Mouse (Mus musculus): ENCODE measurements around the gene Cfb. TPM values are rescaled to one million over a fixed set of nuclear protein-coding genes. Genes with fewer than 3 reads are reported as not detected.
"Not testable (repeated sequence)": the region's sequence is repeated elsewhere in the genome, so short reads cannot be mapped to it uniquely, and the experiment has no call there.

Cfb gene
- 21.1 and 25.6 TPM in 2 replicates for polyA plus RNA-seq (2015; fragmentation: Nextera tagmentation; extraction: Ambion mirVana)

GRCm38 (mm10) chr17:34862416-34863081 lies at the start of gene Cfb:
Gene Cfb (minus strand): TSS chr17:34862518.
- peak; percentile 69; the same call in 1 of the 2 replicates for ATAC-seq (replicated peaks; ENCODE audit: low FRiP score, low read depth)
- peak within 1 kb of the TSS; percentile 8 for H3K4me2 ChIP-seq (ENCODE audit: low read length)
- H3K9ac ChIP-seq (ENCODE audit: low read depth, low read length): no peak within 1 kb of the TSS
- H3K27me3 ChIP-seq (ENCODE audit: insufficient read depth, low read length): no peaks in the 10 kb centered on the region
- H3K36me3 ChIP-seq (ENCODE audit: insufficient read depth, low read length): no peaks in the 10 kb centered on the region
- peak within 1 kb of the TSS; percentile 64 for H3K27ac ChIP-seq
- 0 out of 2 replicates have a peak, but pooled peaks cover 10% of the 10 kb centered on the region for H3K4me1 ChIP-seq (replicated peaks; ENCODE audit: insufficient read depth, low read length)
- H3K4me3 ChIP-seq (replicated peaks; ENCODE audit: low read depth, low read length): no peak within 1 kb of the TSS
- TF ChIP-seq CTCF (IDR thresholded peaks at IDR 0.05; ENCODE audit: low read depth): no peak
- H3K9me3 ChIP-seq (replicated peaks; ENCODE audit: low read length): no peaks in the 10 kb centered on the region
- DNase-seq (ENCODE audit: low spot score): no peak
- 23% methylated on average over 8 of the region's 8 CpGs for WGBS

GRCm38 (mm10) chr17:34911945-34912351 lies 49.6 kb upstream of the Cfb start:
- Histone ChIP-seq H3K9ac (ENCODE audit: low read depth, low read length) (no peak overlapping the region), H3K27me3 (ENCODE audit: insufficient read depth, low read length) (no peaks in the 10 kb centered on the region), H3K36me3 (ENCODE audit: insufficient read depth, low read length) (peaks cover 64% of the 10 kb centered on the region), H3K4me2 (ENCODE audit: low read length) (no peak overlapping the region), H3K27ac (no peak overlapping the region), H3K9me3 (replicated peaks; ENCODE audit: low read length) (no peaks in the 10 kb centered on the region), H3K4me3 (replicated peaks; ENCODE audit: low read depth, low read length) (no peak overlapping the region), H3K4me1 (replicated peaks; ENCODE audit: insufficient read depth, low read length) (no peaks in the 10 kb centered on the region)
- ATAC-seq (replicated peaks; ENCODE audit: low FRiP score, low read depth) (peak; percentile 37), DNase-seq (ENCODE audit: low spot score) (peak; percentile 77)
- peak; percentile 97 for TF ChIP-seq CTCF (IDR thresholded peaks at IDR 0.05; ENCODE audit: low read depth)
- WGBS: 47% methylated on average over 5 of the region's 5 CpGs

- Histone ChIP-seq H3K4me1 (replicated peaks; ENCODE audit: insufficient read depth, low read length) (no peaks in the 10 kb centered on the region), H3K27me3 (ENCODE audit: insufficient read depth, low read length) (no peaks in the 10 kb centered on the region), H3K4me2 (ENCODE audit: low read length) (no peak overlapping the region), H3K27ac (no peak overlapping the region), H3K4me3 (replicated peaks; ENCODE audit: low read depth, low read length) (no peak overlapping the region), H3K9me3 (replicated peaks; ENCODE audit: low read length) (no peaks in the 10 kb centered on the region), H3K36me3 (ENCODE audit: insufficient read depth, low read length) (peaks cover 73% of the 10 kb centered on the region), H3K9ac (ENCODE audit: low read depth, low read length) (no peak overlapping the region)
- WGBS: 80% methylated on average over 10 of the region's 10 CpGs
- no peak for TF ChIP-seq CTCF (IDR thresholded peaks at IDR 0.05; ENCODE audit: low read depth)
- ATAC-seq (replicated peaks; ENCODE audit: low FRiP score, low read depth) (0 out of 2 replicates have a peak, but pooled peaks have one; percentile 9), DNase-seq (ENCODE audit: low spot score) (no peak)
Measured at GRCm38 (mm10) chr17:34910982-34911381, 48.7 kb upstream of the Cfb start.

DNA sequence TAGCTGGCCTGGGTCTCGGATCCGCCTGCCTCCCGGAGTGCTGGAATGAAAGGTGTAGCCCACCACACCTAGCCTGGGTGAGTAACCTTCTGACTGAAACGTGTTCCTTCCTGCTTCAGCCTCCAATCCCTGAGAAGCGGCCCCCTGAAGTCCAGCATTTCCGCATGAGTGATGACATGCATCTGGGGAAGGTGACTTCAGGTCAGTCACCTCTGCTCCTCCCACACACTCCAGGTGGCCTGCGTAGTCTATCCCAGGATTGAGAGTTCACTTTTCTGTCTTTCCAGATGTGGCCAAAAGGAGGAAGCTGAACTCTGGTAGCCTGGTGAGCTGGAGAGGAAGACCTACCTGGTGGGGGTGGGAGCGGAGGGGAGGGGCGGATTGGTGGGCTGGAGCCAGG lies 40.6 kb upstream of the Cfb start:
- no peaks in the 10 kb centered on the region; the same call in 1 of the 2 replicates for H3K4me1 ChIP-seq (replicated peaks; ENCODE audit: insufficient read depth, low read length)
- no peak overlapping the region for H3K4me2 ChIP-seq (ENCODE audit: low read length)
- 76% methylated on average over 9 of the region's 9 CpGs for WGBS

DNA sequence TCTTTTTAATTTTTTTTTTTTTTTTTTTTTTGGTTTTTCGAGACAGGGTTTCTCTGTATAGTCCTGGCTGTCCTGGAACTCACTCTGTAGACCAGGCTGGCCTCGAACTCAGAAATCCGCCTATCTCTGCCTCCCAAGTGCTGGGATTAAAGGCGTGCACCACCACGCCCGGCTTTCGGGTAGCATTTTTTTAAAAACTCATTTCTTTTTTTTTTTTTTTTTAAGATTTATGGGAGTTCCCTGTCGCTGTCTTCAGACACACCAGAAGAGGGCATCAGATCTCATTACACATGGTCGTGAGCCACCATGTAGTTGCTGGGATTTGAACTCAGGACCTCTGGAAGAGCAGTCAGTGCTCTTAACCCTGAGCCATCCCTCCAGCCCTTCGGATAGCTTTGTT lies 39.6 kb upstream of the Cfb start:
- not testable (repeated sequence) for H3K4me2 ChIP-seq (ENCODE audit: low read length); H3K9me3 ChIP-seq (replicated peaks; ENCODE audit: low read length); H3K4me3 ChIP-seq (replicated peaks; ENCODE audit: low read depth, low read length); H3K27ac ChIP-seq; H3K27me3 ChIP-seq (ENCODE audit: insufficient read depth, low read length); H3K4me1 ChIP-seq (replicated peaks; ENCODE audit: insufficient read depth, low read length); H3K9ac ChIP-seq (ENCODE audit: low read depth, low read length); ATAC-seq (replicated peaks; ENCODE audit: low FRiP score, low read depth); DNase-seq (ENCODE audit: low spot score)
- WGBS: 86% methylated on average over 9 of the region's 10 CpGs
- H3K36me3 ChIP-seq (ENCODE audit: insufficient read depth, low read length): peaks cover 49% of the 10 kb centered on the region

More for the DNA sequence above, 40.6 kb upstream of the Cfb start:
- no peak overlapping the region for H3K27ac ChIP-seq
- H3K27me3 ChIP-seq (ENCODE audit: insufficient read depth, low read length): no peaks in the 10 kb centered on the region
- H3K36me3 ChIP-seq (ENCODE audit: insufficient read depth, low read length): peaks cover 58% of the 10 kb centered on the region
- DNase-seq (ENCODE audit: low spot score) (no peak), ATAC-seq (replicated peaks; ENCODE audit: low FRiP score, low read depth) (no peak)
- no peak for TF ChIP-seq CTCF (IDR thresholded peaks at IDR 0.05; ENCODE audit: low read depth)
- H3K4me3 ChIP-seq (replicated peaks; ENCODE audit: low read depth, low read length): no peak overlapping the region
- no peaks in the 10 kb centered on the region for H3K9me3 ChIP-seq (replicated peaks; ENCODE audit: low read length)
- H3K9ac ChIP-seq (ENCODE audit: low read depth, low read length): no peak overlapping the region

DNA sequence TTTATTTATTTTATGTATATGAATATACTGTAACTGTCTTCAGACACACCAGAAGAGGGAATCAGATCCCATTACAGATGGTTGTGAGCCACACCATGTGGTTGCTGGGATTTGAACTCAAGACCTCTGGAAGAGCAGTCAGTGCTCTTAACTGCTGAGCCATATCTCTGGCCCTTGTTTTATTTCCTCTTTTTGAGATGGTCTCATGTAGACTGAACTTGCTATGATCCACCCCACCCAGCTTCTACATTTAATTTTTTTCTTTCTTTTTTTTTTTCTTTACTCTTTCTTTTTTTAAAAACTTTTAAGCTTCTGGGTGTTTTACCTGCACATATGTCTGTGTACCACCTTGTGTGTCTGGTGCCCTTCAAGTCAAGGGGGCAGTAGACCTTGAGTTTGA lies 38.5 kb upstream of the Cfb start:
- H3K9me3 ChIP-seq (replicated peaks; ENCODE audit: low read length); H3K27ac ChIP-seq; H3K27me3 ChIP-seq (ENCODE audit: insufficient read depth, low read length); ATAC-seq (replicated peaks; ENCODE audit: low FRiP score, low read depth); DNase-seq (ENCODE audit: low spot score); H3K4me2 ChIP-seq (ENCODE audit: low read length); H3K4me1 ChIP-seq (replicated peaks; ENCODE audit: insufficient read depth, low read length); H3K9ac ChIP-seq (ENCODE audit: low read depth, low read length); H3K4me3 ChIP-seq (replicated peaks; ENCODE audit: low read depth, low read length): not testable (repeated sequence)
- peaks cover 42% of the 10 kb centered on the region for H3K36me3 ChIP-seq (ENCODE audit: insufficient read depth, low read length)

- DNase-seq (ENCODE audit: low spot score): peak; percentile 69
- Histone ChIP-seq H3K36me3 (ENCODE audit: insufficient read depth, low read length) (peaks cover 33% of the 10 kb centered on the region), H3K4me1 (replicated peaks; ENCODE audit: insufficient read depth, low read length) (peaks cover 8% of the 10 kb centered on the region), H3K4me3 (replicated peaks; ENCODE audit: low read depth, low read length) (peak overlapping the region; percentile 96), H3K27me3 (ENCODE audit: insufficient read depth, low read length) (no peaks in the 10 kb centered on the region), H3K9me3 (replicated peaks; ENCODE audit: low read length) (no peaks in the 10 kb centered on the region), H3K27ac (peak overlapping the region; percentile 95), H3K4me2 (ENCODE audit: low read length) (peak overlapping the region; percentile 89), H3K9ac (ENCODE audit: low read depth, low read length) (peak overlapping the region; percentile 96)
- no peak for ATAC-seq (replicated peaks; ENCODE audit: low FRiP score, low read depth)
- TF ChIP-seq CTCF (IDR thresholded peaks at IDR 0.05; ENCODE audit: low read depth): no peak
- WGBS: 0% methylated on average over 5 of the region's 5 CpGs
Measured at GRCm38 (mm10) chr17:34899890-34900243, 37.5 kb upstream of the Cfb start.

Measured in kidney, postnatal 0 days (tissue).